In genomic region chr2:72637881-72638620, GRCm38 (mm10) we compare ENCODE assay signal across 13 mouse cellular contexts.
DNase-seq lines count a peak whose midpoint lies in the region; ATAC-seq and TF ChIP-seq lines count a peak whose summit lies in the region.
"Had no signal": no experiment of that assay in that cellular context is flagged by ENCODE, and none has a peak within 500 bp of the region (broad histone marks: within the 10 kb centered on the region; RNA-seq: fewer than 3 reads in every experiment).

No protein-coding gene starts in this region.

- no peaks in the 10 kb centered on the region for H3K36me3 ChIP-seq in limb, embryonic 14.5 days (ENCODE audit: control insufficient read depth, insufficient read depth, low read length)
- no peaks in the 10 kb centered on the region for H3K36me3 ChIP-seq in limb, embryonic 10.5 days
- no peaks in the 10 kb centered on the region for H3K36me3 ChIP-seq in embryonic facial prominence, embryonic 10.5 days (replicated peaks)
- H3K36me3 ChIP-seq in midbrain, embryonic 14.5 days (ENCODE audit: control insufficient read depth, insufficient read depth, low read length) = no peaks in the 10 kb centered on the region
- H3K36me3 ChIP-seq: heart, embryonic 15.5 days; kidney, embryonic 15.5 days; neural tube, embryonic 13.5 days had no signal

- no peak overlapping the region for H3K27ac ChIP-seq in limb, embryonic 14.5 days (replicated peaks; ENCODE audit: low read depth, low read length)
- H3K27ac ChIP-seq in limb, embryonic 10.5 days = no peak overlapping the region
- H3K27ac ChIP-seq in embryonic facial prominence, embryonic 10.5 days (replicated peaks) = peak overlapping the region; percentile 40
- H3K27ac ChIP-seq in midbrain, embryonic 14.5 days (replicated peaks; ENCODE audit: low read depth, low read length) = no peak overlapping the region; the same call in 1 of the 2 replicates
- no peak overlapping the region for H3K27ac ChIP-seq in cerebellum, adult 2 months (ENCODE audit: insufficient read depth, low read length)
- H3K27ac ChIP-seq: heart, embryonic 15.5 days; kidney, embryonic 15.5 days; neural tube, embryonic 13.5 days had no signal

- H3K27me3 ChIP-seq in limb, embryonic 14.5 days (ENCODE audit: control insufficient read depth, insufficient read depth, low read length) = no peaks in the 10 kb centered on the region
- no peaks in the 10 kb centered on the region for H3K27me3 ChIP-seq in limb, embryonic 10.5 days (ENCODE audit: low read depth, poor library complexity, severe bottlenecking)
- H3K27me3 ChIP-seq in embryonic facial prominence, embryonic 10.5 days (replicated peaks; ENCODE audit: low read depth, poor library complexity, severe bottlenecking) = 0 out of 2 replicates have a peak, but pooled peaks cover 9% of the 10 kb centered on the region
- no peaks in the 10 kb centered on the region for H3K27me3 ChIP-seq in midbrain, embryonic 14.5 days (ENCODE audit: control insufficient read depth, insufficient read depth, low read length)
- H3K27me3 ChIP-seq in cerebellum, adult 2 months (ENCODE audit: control insufficient read depth, insufficient read depth, low read length) = no peaks in the 10 kb centered on the region
- H3K27me3 ChIP-seq: heart, embryonic 15.5 days; kidney, embryonic 15.5 days had no signal

- H3K9me3 ChIP-seq in limb, embryonic 14.5 days (ENCODE audit: control insufficient read depth, low read length) = no peaks in the 10 kb centered on the region
- no peaks in the 10 kb centered on the region for H3K9me3 ChIP-seq in limb, embryonic 10.5 days (replicated peaks)
- 0 out of 2 replicates have a peak, but pooled peaks cover 7% of the 10 kb centered on the region for H3K9me3 ChIP-seq in embryonic facial prominence, embryonic 10.5 days
- no peaks in the 10 kb centered on the region for H3K9me3 ChIP-seq in midbrain, embryonic 14.5 days (ENCODE audit: control insufficient read depth, low read length)
- H3K9me3 ChIP-seq: heart, embryonic 15.5 days; kidney, embryonic 15.5 days; neural tube, embryonic 13.5 days had no signal

- no peak overlapping the region for H3K4me3 ChIP-seq in limb, embryonic 14.5 days (replicated peaks; ENCODE audit: low read length)
- no peak overlapping the region for H3K4me3 ChIP-seq in limb, embryonic 10.5 days
- H3K4me3 ChIP-seq in embryonic facial prominence, embryonic 10.5 days = no peak overlapping the region
- H3K4me3 ChIP-seq in midbrain, embryonic 14.5 days (replicated peaks; ENCODE audit: low read depth, low read length) = no peak overlapping the region
- H3K4me3 ChIP-seq in cerebellum, adult 2 months (replicated peaks; ENCODE audit: insufficient read depth, low read depth, low read length) = no peak overlapping the region
- H3K4me3 ChIP-seq: heart, embryonic 15.5 days; kidney, embryonic 15.5 days; neural tube, embryonic 13.5 days had no signal

- DNase-seq in limb, embryonic 14.5 days (ENCODE audit: low spot score) = peak; percentile 33
- no peak for DNase-seq in limb, embryonic 10.5 days (ENCODE audit: low spot score)
- peak; percentile 4 for DNase-seq in NIH3T3 (ENCODE audit: low read depth)
- DNase-seq in embryonic facial prominence, embryonic 10.5 days (ENCODE audit: low spot score) = no peak
- DNase-seq in midbrain, embryonic 14.5 days = peak; percentile 77
- DNase-seq in cerebellum, adult 2 months = no peak
- DNase-seq: cerebellum, postnatal 36 days; lung, adult 2 months; right cerebral cortex, postnatal 4 days had no signal

- no peak for TF ChIP-seq CTCF in cerebellum, adult 2 months (IDR thresholded peaks at IDR 0.05; ENCODE audit: borderline replicate concordance, insufficient read depth, low read depth, low read length)

- H3K4me2 ChIP-seq in limb, embryonic 14.5 days (replicated peaks; ENCODE audit: low read depth, low read length, severe bottlenecking) = no peak overlapping the region
- no peak overlapping the region for H3K4me2 ChIP-seq in midbrain, embryonic 14.5 days (ENCODE audit: low read length)
- H3K4me2 ChIP-seq: heart, embryonic 15.5 days; neural tube, embryonic 13.5 days had no signal

- no peak for TF ChIP-seq POLR2A in limb, embryonic 14.5 days (IDR thresholded peaks at IDR 0.05; ENCODE audit: borderline replicate concordance, extremely low read depth, insufficient read depth, insufficient read length)
- TF ChIP-seq POLR2A in cerebellum, adult 2 months (IDR thresholded peaks at IDR 0.05; ENCODE audit: borderline replicate concordance, insufficient read depth, low read length) = no peak

- ATAC-seq in limb, embryonic 14.5 days (ENCODE audit: low FRiP score, low read depth) = no peak
- no peak; the same call in 1 of the 2 replicates for ATAC-seq in midbrain, embryonic 14.5 days (ENCODE audit: low FRiP score, low TSS enrichment)
- no peak for ATAC-seq in cerebellum, adult (ENCODE audit: insufficient number of reproducible peaks, low FRiP score, low TSS enrichment)

- WGBS in limb, embryonic 14.5 days = 64% methylated on average over 9 of the region's 9 CpGs
- WGBS in limb, embryonic 10.5 days = 60% methylated on average over 9 of the region's 9 CpGs
- WGBS in embryonic facial prominence, embryonic 10.5 days = 47% methylated on average over 9 of the region's 9 CpGs
- WGBS in midbrain, embryonic 14.5 days = 35% methylated on average over 9 of the region's 9 CpGs
- 57% methylated on average over 9 of the region's 9 CpGs for WGBS in cerebellum, adult 2 months

- H3K4me1 ChIP-seq in limb, embryonic 14.5 days (ENCODE audit: control insufficient read depth, insufficient read depth, low read length) = peaks cover 6% of the 10 kb centered on the region; the same call in 1 of the 2 replicates
- H3K4me1 ChIP-seq in limb, embryonic 10.5 days = peaks cover 14% of the 10 kb centered on the region
- H3K4me1 ChIP-seq in embryonic facial prominence, embryonic 10.5 days = peaks cover 21% of the 10 kb centered on the region
- H3K4me1 ChIP-seq in midbrain, embryonic 14.5 days (ENCODE audit: control insufficient read depth, insufficient read depth, low read length) = peaks cover 14% of the 10 kb centered on the region
- H3K4me1 ChIP-seq in cerebellum, adult 2 months (ENCODE audit: control insufficient read depth, insufficient read depth, low read length) = no peaks in the 10 kb centered on the region

- H3K9ac ChIP-seq in limb, embryonic 14.5 days (ENCODE audit: low read depth, low read length, severe bottlenecking) = no peak overlapping the region
- H3K9ac ChIP-seq in midbrain, embryonic 14.5 days (replicated peaks; ENCODE audit: low read length) = no peak overlapping the region
- H3K9ac ChIP-seq: heart, embryonic 15.5 days; kidney, embryonic 15.5 days; neural tube, embryonic 13.5 days had no signal

Comparison
In these comparisons a context has a peak if more than half of its experiments do, and no peak if none do; other contexts are left out.
1. DNase-seq: peak in limb, embryonic 14.5 days (single experiment), NIH3T3 (single experiment) and midbrain, embryonic 14.5 days (single experiment); none in limb, embryonic 10.5 days (single experiment), embryonic facial prominence, embryonic 10.5 days (single experiment) and cerebellum, adult 2 months (0 of 2).